13 mouse cellular contexts compared by ENCODE assay signal in the genomic region with DNA sequence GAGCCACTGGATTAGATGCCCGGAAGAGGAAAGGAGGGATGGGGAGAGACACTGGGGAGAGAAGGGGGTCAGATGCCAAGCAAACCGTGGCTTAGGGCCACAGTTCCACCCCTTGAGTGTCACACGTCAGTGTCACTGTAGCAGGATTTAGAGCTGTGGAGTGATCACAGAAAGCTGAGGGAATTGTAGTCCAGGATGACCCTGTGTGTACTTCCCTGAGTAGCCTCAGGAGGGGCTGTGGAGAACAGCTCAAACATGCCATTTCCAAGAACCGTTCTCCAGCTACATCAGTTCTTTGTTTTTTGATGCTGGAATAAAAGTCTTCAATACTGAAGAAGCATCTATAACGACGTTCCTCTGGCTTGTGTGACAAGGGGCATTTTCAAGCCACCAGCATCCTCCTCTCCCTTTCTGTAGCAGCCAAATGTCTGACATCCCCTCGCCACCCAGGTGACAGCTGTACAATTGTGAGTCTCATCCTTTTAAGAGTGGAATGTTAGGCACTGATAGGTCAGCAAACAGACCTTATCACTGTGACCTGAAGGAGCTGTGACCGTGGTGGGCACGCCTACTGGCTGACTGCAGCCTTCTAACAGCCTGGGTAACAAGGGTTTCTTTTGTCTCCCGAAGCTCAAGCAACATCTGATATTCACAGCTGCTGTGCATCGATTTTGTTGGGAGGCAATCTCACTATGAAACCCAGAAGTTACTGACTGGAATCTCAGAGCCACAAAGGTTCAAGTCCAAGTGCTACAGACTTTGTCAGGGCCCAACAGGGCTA. TPM values are rescaled to one million over a fixed set of nuclear protein-coding genes. Genes with fewer than 3 reads are reported as not detected.
DNase-seq lines count a peak whose midpoint lies in the region; ATAC-seq and TF ChIP-seq lines count a peak whose summit lies in the region.
"Had no signal": no experiment of that assay in that cellular context is flagged by ENCODE, and none has a peak within 500 bp of the region (broad histone marks: within the 10 kb centered on the region; RNA-seq: fewer than 3 reads in every experiment).

No protein-coding gene starts in this region.

- no peaks in the 10 kb centered on the region for H3K27me3 ChIP-seq in intestine, embryonic 14.5 days (replicated peaks; ENCODE audit: control insufficient read depth, insufficient read depth, low read length)
- no peaks in the 10 kb centered on the region for H3K27me3 ChIP-seq in intestine, embryonic 16.5 days (replicated peaks; ENCODE audit: control insufficient read depth, insufficient read depth, low read length)
- no peaks in the 10 kb centered on the region for H3K27me3 ChIP-seq in neural tube, embryonic 13.5 days
- no peaks in the 10 kb centered on the region for H3K27me3 ChIP-seq in neural tube, embryonic 15.5 days (replicated peaks)
- H3K27me3 ChIP-seq in embryonic facial prominence, embryonic 14.5 days (replicated peaks; ENCODE audit: control insufficient read depth, insufficient read depth, low read length), result no peaks in the 10 kb centered on the region
- no peaks in the 10 kb centered on the region for H3K27me3 ChIP-seq in midbrain, postnatal 0 days (ENCODE audit: insufficient read depth, low read length)
- H3K27me3 ChIP-seq: heart, embryonic 13.5 days had no signal

- WGBS in intestine, embryonic 14.5 days, result 47% methylated on average over 11 of the region's 11 CpGs
- WGBS in intestine, embryonic 16.5 days, result 44% methylated on average over 11 of the region's 11 CpGs
- WGBS in neural tube, embryonic 13.5 days, result 48% methylated on average over 11 of the region's 11 CpGs
- 57% methylated on average over 11 of the region's 11 CpGs for WGBS in neural tube, embryonic 15.5 days
- 37% methylated on average over 11 of the region's 11 CpGs for WGBS in embryonic facial prominence, embryonic 14.5 days
- 56% methylated on average over 11 of the region's 11 CpGs for WGBS in midbrain, postnatal 0 days

- no peak overlapping the region for H3K4me3 ChIP-seq in intestine, embryonic 14.5 days (ENCODE audit: low read depth, low read length)
- no peak overlapping the region for H3K4me3 ChIP-seq in intestine, embryonic 16.5 days (ENCODE audit: low read length)
- no peak overlapping the region for H3K4me3 ChIP-seq in neural tube, embryonic 13.5 days
- H3K4me3 ChIP-seq in neural tube, embryonic 15.5 days (replicated peaks), result no peak overlapping the region
- no peak overlapping the region for H3K4me3 ChIP-seq in embryonic facial prominence, embryonic 14.5 days (ENCODE audit: low read depth, low read length)
- no peak overlapping the region for H3K4me3 ChIP-seq in midbrain, postnatal 0 days (ENCODE audit: low read depth, low read length)
- H3K4me3 ChIP-seq: heart, embryonic 13.5 days had no signal

- ATAC-seq in intestine, embryonic 14.5 days (replicated peaks; ENCODE audit: low FRiP score, low TSS enrichment, low read depth), result no peak; the same call in 1 of the 2 replicates
- ATAC-seq in intestine, embryonic 16.5 days, result no peak
- no peak for ATAC-seq in neural tube, embryonic 13.5 days (ENCODE audit: low read depth)
- ATAC-seq in neural tube, embryonic 15.5 days (ENCODE audit: low FRiP score), result no peak
- peak; percentile 35; the same call in 1 of the 2 replicates for ATAC-seq in embryonic facial prominence, embryonic 14.5 days (ENCODE audit: low read depth)
- ATAC-seq in midbrain, postnatal 0 days (ENCODE audit: low FRiP score), result no peak

- H3K9me3 ChIP-seq in intestine, embryonic 14.5 days (ENCODE audit: control insufficient read depth, low read length), result no peaks in the 10 kb centered on the region
- no peaks in the 10 kb centered on the region for H3K9me3 ChIP-seq in intestine, embryonic 16.5 days (ENCODE audit: control insufficient read depth, low read length)
- peaks cover 6% of the 10 kb centered on the region; the same call in 1 of the 2 replicates for H3K9me3 ChIP-seq in neural tube, embryonic 13.5 days
- no peaks in the 10 kb centered on the region for H3K9me3 ChIP-seq in neural tube, embryonic 15.5 days (replicated peaks)
- H3K9me3 ChIP-seq in embryonic facial prominence, embryonic 14.5 days (ENCODE audit: control insufficient read depth, low read length), result no peaks in the 10 kb centered on the region
- no peaks in the 10 kb centered on the region for H3K9me3 ChIP-seq in midbrain, postnatal 0 days (ENCODE audit: low read length)
- H3K9me3 ChIP-seq: heart, embryonic 13.5 days had no signal

- no peak overlapping the region for H3K27ac ChIP-seq in intestine, embryonic 14.5 days (ENCODE audit: low read depth)
- H3K27ac ChIP-seq in intestine, embryonic 16.5 days (ENCODE audit: low read length), result no peak overlapping the region
- H3K27ac ChIP-seq in neural tube, embryonic 13.5 days (replicated peaks), result no peak overlapping the region
- no peak overlapping the region for H3K27ac ChIP-seq in neural tube, embryonic 15.5 days (replicated peaks)
- no peak overlapping the region for H3K27ac ChIP-seq in embryonic facial prominence, embryonic 14.5 days (replicated peaks; ENCODE audit: low read depth, low read length)
- H3K27ac ChIP-seq in midbrain, postnatal 0 days (ENCODE audit: low read depth, low read length), result no peak overlapping the region
- H3K27ac ChIP-seq: heart, embryonic 13.5 days; macrophage had no signal

- no peaks in the 10 kb centered on the region for H3K36me3 ChIP-seq in intestine, embryonic 14.5 days (ENCODE audit: control insufficient read depth, insufficient read depth, low read length)
- H3K36me3 ChIP-seq in intestine, embryonic 16.5 days (ENCODE audit: control insufficient read depth, insufficient read depth, low read length), result no peaks in the 10 kb centered on the region
- no peaks in the 10 kb centered on the region for H3K36me3 ChIP-seq in neural tube, embryonic 13.5 days
- no peaks in the 10 kb centered on the region for H3K36me3 ChIP-seq in neural tube, embryonic 15.5 days
- H3K36me3 ChIP-seq in embryonic facial prominence, embryonic 14.5 days (ENCODE audit: control insufficient read depth, insufficient read depth, low read length), result no peaks in the 10 kb centered on the region
- H3K36me3 ChIP-seq in midbrain, postnatal 0 days (ENCODE audit: insufficient read depth, low read length), result no peaks in the 10 kb centered on the region
- H3K36me3 ChIP-seq: heart, embryonic 13.5 days had no signal

- intact Hi-C loops in gastrocnemius, postnatal 14 days (cut with DNase I; ENCODE audit: low total_unique reads), result loop anchor here (5.0 kb wide), 1 partner anchor 594 kb away; no protein-coding TSS in a partner anchor

- no peaks in the 10 kb centered on the region for H3K4me1 ChIP-seq in intestine, embryonic 14.5 days (replicated peaks; ENCODE audit: control insufficient read depth, insufficient read depth, low read length)
- no peaks in the 10 kb centered on the region for H3K4me1 ChIP-seq in intestine, embryonic 16.5 days (ENCODE audit: control insufficient read depth, insufficient read depth, low read length)
- peaks cover 11% of the 10 kb centered on the region; the same call in 1 of the 2 replicates for H3K4me1 ChIP-seq in neural tube, embryonic 13.5 days (replicated peaks)
- H3K4me1 ChIP-seq in neural tube, embryonic 15.5 days, result no peaks in the 10 kb centered on the region
- H3K4me1 ChIP-seq in embryonic facial prominence, embryonic 14.5 days (ENCODE audit: control insufficient read depth, insufficient read depth, low read length), result peaks cover 15% of the 10 kb centered on the region; the same call in 1 of the 2 replicates
- H3K4me1 ChIP-seq in midbrain, postnatal 0 days (ENCODE audit: insufficient read depth, low read length), result no peaks in the 10 kb centered on the region

- no peak overlapping the region for H3K9ac ChIP-seq in intestine, embryonic 14.5 days (ENCODE audit: low read length)
- H3K9ac ChIP-seq in intestine, embryonic 16.5 days (ENCODE audit: low read depth, low read length), result no peak overlapping the region
- H3K9ac ChIP-seq in neural tube, embryonic 13.5 days, result peak overlapping the region; percentile 2; the same call in 1 of the 2 replicates
- no peak overlapping the region for H3K9ac ChIP-seq in neural tube, embryonic 15.5 days (replicated peaks)
- 0 out of 2 replicates have a peak overlapping the region, but pooled peaks have one; percentile 30 for H3K9ac ChIP-seq in embryonic facial prominence, embryonic 14.5 days (ENCODE audit: low read depth, low read length)
- H3K9ac ChIP-seq in midbrain, postnatal 0 days (replicated peaks; ENCODE audit: low read length, poor library complexity, severe bottlenecking), result no peak overlapping the region
- H3K9ac ChIP-seq: heart, embryonic 13.5 days had no signal

- peak; percentile 56 for DNase-seq in intestine, embryonic 14.5 days (ENCODE audit: low spot score)
- peak; percentile 62 for DNase-seq in embryonic facial prominence, embryonic 14.5 days (ENCODE audit: low spot score)
- peak; percentile 15 for DNase-seq in midbrain, postnatal 0 days (ENCODE audit: low spot score)
- DNase-seq in gastrocnemius, postnatal 14 days, result no peak
- DNase-seq in cerebellum, adult 8-10 months, result no peak
- DNase-seq: cerebellum, postnatal 10 days; spleen, adult 18-20 months had no signal

- TF ChIP-seq CTCF in midbrain, postnatal 0 days (IDR thresholded peaks at IDR 0.05), result peak; percentile 46

- no peak overlapping the region for H3K4me2 ChIP-seq in intestine, embryonic 14.5 days (ENCODE audit: low read length)
- no peak overlapping the region for H3K4me2 ChIP-seq in intestine, embryonic 16.5 days (ENCODE audit: low read depth, low read length)
- H3K4me2 ChIP-seq in neural tube, embryonic 13.5 days, result no peak overlapping the region
- H3K4me2 ChIP-seq in neural tube, embryonic 15.5 days, result no peak overlapping the region
- H3K4me2 ChIP-seq in embryonic facial prominence, embryonic 14.5 days (ENCODE audit: low read depth, low read length), result no peak overlapping the region
- H3K4me2 ChIP-seq in midbrain, postnatal 0 days (ENCODE audit: low read depth, low read length, poor library complexity, severe bottlenecking), result no peak overlapping the region
- H3K4me2 ChIP-seq: heart, embryonic 13.5 days; liver, embryonic 11.5 days had no signal

RNA-seq across cellular contexts. Expression of a gene that starts 39.9 kb away (rescaled TPM):
- polyA plus RNA-seq in intestine, embryonic 14.5 days (2014; fragmentation: Nextera tagmentation; extraction: Ambion mirVana), result 11.1 and 11.9 TPM in 2 replicates
- polyA plus RNA-seq in intestine, embryonic 16.5 days (2015; fragmentation: Nextera tagmentation; extraction: Ambion mirVana), result 3.5 and 3.7 TPM in 2 replicates
- polyA plus RNA-seq in neural tube, embryonic 13.5 days (2015; fragmentation: Nextera tagmentation; extraction: Ambion mirVana), result 11.5 and 13.8 TPM in 2 replicates
- polyA plus RNA-seq in neural tube, embryonic 15.5 days (2015; fragmentation: Nextera tagmentation; extraction: Ambion mirVana), result 10.6 and 11.8 TPM in 2 replicates
- 16.6 and 17.7 TPM in 2 replicates for polyA plus RNA-seq in embryonic facial prominence, embryonic 14.5 days (2014; fragmentation: Nextera tagmentation; extraction: Ambion mirVana)
- 79.1 and 91.4 TPM in 2 replicates for total RNA-seq in midbrain, postnatal 0 days (2014; rRNA removed)
- 4.0 and 5.0 TPM in 2 replicates for polyA plus RNA-seq in midbrain, postnatal 0 days (2015; fragmentation: Nextera tagmentation; extraction: Ambion mirVana)
- total RNA-seq in gastrocnemius, postnatal 14 days (2021), result 10 to 100 TPM; 10.4 to 11.0 TPM

Comparison
In these comparisons a context has a peak if more than half of its experiments do, and no peak if none do; other contexts are left out.
1. H3K9ac ChIP-seq: peak in neural tube, embryonic 13.5 days (single experiment) and embryonic facial prominence, embryonic 14.5 days (single experiment); none in intestine, embryonic 14.5 days (single experiment), intestine, embryonic 16.5 days (single experiment), neural tube, embryonic 15.5 days (single experiment) and midbrain, postnatal 0 days (single experiment).
2. DNase-seq: peak in intestine, embryonic 14.5 days (single experiment), embryonic facial prominence, embryonic 14.5 days (single experiment) and midbrain, postnatal 0 days (single experiment); none in gastrocnemius, postnatal 14 days (single experiment) and cerebellum, adult 8-10 months (single experiment).